Mouse (Mus musculus) liver, embryonic 13.5 days (tissue): ENCODE measurements at regions not wholly inside any gene's neighbourhood (a gene's known extent, or its start where the extent isn't known, plus 50 kb on each side); places are given as distances from the start of the nearest gene placed in this dataset.
"Not testable (repeated sequence)": the region's sequence is repeated elsewhere in the genome, so short reads cannot be mapped to it uniquely, and the experiment has no call there.

Experiments
- ATAC-seq: fragments of 200-750 bp; cut with Nextera tagmentation; 2 replicates; pipeline ENCODE4 v1.8.0; 2017; ENCODE audit warnings: low read depth, mild to moderate bottlenecking, moderate number of reproducible peaks, moderate library complexity
- DNase-seq: peaks from one replicate; pipeline ENCODE4 v3.0.0; 2022
- H3K27ac ChIP-seq: fragments of 300-500 bp; sonication (generic); 2 replicates; pipeline ENCODE4 v1.5.1; 2015; ENCODE audit warnings: moderate library complexity, mild to moderate bottlenecking, inconsistent platforms
- H3K27me3 ChIP-seq: fragments of 300-500 bp; sonication (generic); 2 replicates; pipeline ENCODE4 v1.6.1; 2015; ENCODE audit warnings: mild to moderate bottlenecking, inconsistent platforms
- H3K36me3 ChIP-seq: fragments of 300-500 bp; sonication (generic); 2 replicates; pipeline ENCODE4 v1.6.1; 2015; ENCODE audit warnings: mild to moderate bottlenecking, inconsistent platforms
- H3K4me1 ChIP-seq: fragments of 300-500 bp; sonication (generic); replicated peaks from 2 replicates; pipeline ENCODE4 v1.6.1; 2015; ENCODE audit warnings: inconsistent platforms
- H3K4me2 ChIP-seq: fragments of 300-500 bp; sonication (generic); 2 replicates; pipeline ENCODE4 v1.6.1; 2015; ENCODE audit warnings: inconsistent platforms, mild to moderate bottlenecking, moderate library complexity
- H3K4me3 ChIP-seq: fragments of 300-500 bp; sonication (generic); replicated peaks from 2 replicates; pipeline ENCODE4 v1.5.1; 2015; ENCODE audit warnings: mild to moderate bottlenecking, inconsistent platforms
- H3K9ac ChIP-seq: fragments of 300-500 bp; sonication (generic); 2 replicates; pipeline ENCODE4 v1.6.1; 2015; ENCODE audit warnings: mild to moderate bottlenecking, inconsistent platforms
- H3K9me3 ChIP-seq: fragments of 300-500 bp; sonication (generic); replicated peaks from 2 replicates; pipeline ENCODE4 v1.6.1; 2016; ENCODE audit warnings: inconsistent platforms
- WGBS: fragments of 180-500 bp; shearing (Covaris S2); methylation state at CpG from one replicate; pipeline ENCODE4 v1.1.7; 2015; ENCODE audit not compliant: insufficient replicate concordance; 5-methylcytosine and 5-hydroxymethylcytosine counted together

GRCm38 (mm10) chr9:43532187-43532586 lies 211.6 kb upstream of the Nectin1 start:
- no peaks in the 10 kb centered on the region for H3K27me3 ChIP-seq
- H3K27ac ChIP-seq: no peak overlapping the region
- no peak overlapping the region for H3K9ac ChIP-seq
- WGBS: 47% methylated on average over 2 of the region's 2 CpGs
- H3K4me2 ChIP-seq: no peak overlapping the region
- no peaks in the 10 kb centered on the region for H3K36me3 ChIP-seq
- H3K4me1 ChIP-seq: no peaks in the 10 kb centered on the region
- ATAC-seq (no peak), DNase-seq (no peak)
- H3K9me3 ChIP-seq: no peaks in the 10 kb centered on the region
- no peak overlapping the region for H3K4me3 ChIP-seq

- H3K27me3 ChIP-seq: no peaks in the 10 kb centered on the region
- 63% methylated on average over 7 of the region's 7 CpGs for WGBS
- H3K4me2 ChIP-seq: no peak overlapping the region
- no peak overlapping the region for H3K9ac ChIP-seq
- no peak overlapping the region for H3K4me3 ChIP-seq
- no peaks in the 10 kb centered on the region for H3K36me3 ChIP-seq
- H3K4me1 ChIP-seq: no peaks in the 10 kb centered on the region
- DNase-seq: no peak
- ATAC-seq: no peak
- H3K27ac ChIP-seq: no peak overlapping the region
- H3K9me3 ChIP-seq: no peaks in the 10 kb centered on the region
These were observed 207.8 kb upstream of the Nectin1 start for GRCm38 (mm10) chr9:43535967-43536366.

GRCm38 (mm10) chr9:43537121-43537520 lies 206.7 kb upstream of the Nectin1 start:
- Histone ChIP-seq H3K36me3 (no peaks in the 10 kb centered on the region), H3K4me2 (no peak overlapping the region), H3K4me1 (no peaks in the 10 kb centered on the region), H3K9ac (no peak overlapping the region), H3K9me3 (no peaks in the 10 kb centered on the region), H3K27ac (no peak overlapping the region), H3K4me3 (no peak overlapping the region), H3K27me3 (no peaks in the 10 kb centered on the region)
- ATAC-seq: no peak
- WGBS: 80% methylated on average over 11 of the region's 11 CpGs
- no peak for DNase-seq

GRCm38 (mm10) chr9:43540131-43540530 lies 203.7 kb upstream of the Nectin1 start:
- 51% methylated on average over 3 of the region's 3 CpGs for WGBS
- Histone ChIP-seq H3K4me1 (no peaks in the 10 kb centered on the region), H3K4me2 (no peak overlapping the region), H3K27ac (no peak overlapping the region), H3K36me3 (no peaks in the 10 kb centered on the region), H3K9ac (no peak overlapping the region), H3K9me3 (no peaks in the 10 kb centered on the region), H3K27me3 (no peaks in the 10 kb centered on the region), H3K4me3 (no peak overlapping the region)
- no peak for ATAC-seq
- no peak for DNase-seq

GRCm38 (mm10) chr9:43541234-43541633 lies 202.6 kb upstream of the Nectin1 start:
- DNase-seq: no peak

DNA sequence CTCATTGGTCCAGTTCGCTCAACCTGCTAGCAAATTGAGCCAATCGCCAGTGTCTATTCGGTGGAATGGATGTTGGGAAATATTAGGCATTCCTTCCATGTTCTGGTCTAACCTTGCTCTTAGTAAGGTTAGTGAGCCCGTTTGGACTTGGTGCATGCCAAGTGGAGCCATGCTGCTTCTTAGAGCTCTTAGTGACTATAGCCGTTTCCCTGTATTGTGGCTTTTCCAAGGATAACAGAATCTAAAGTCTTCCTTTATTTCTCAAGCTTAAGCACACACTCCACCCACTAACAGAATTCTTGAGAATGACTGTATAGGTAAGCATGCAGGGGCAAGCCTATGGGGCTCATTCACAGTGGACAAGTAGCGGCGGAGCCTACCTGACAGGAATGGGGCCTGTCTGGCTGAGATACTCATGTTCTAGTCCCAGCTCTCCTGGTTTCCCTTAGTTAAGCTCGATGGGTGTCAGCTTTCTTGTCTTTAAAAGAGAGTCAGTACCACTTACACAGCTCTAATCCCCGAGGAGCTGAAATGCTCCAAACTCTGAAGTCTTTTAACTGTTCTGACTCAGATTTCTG lies 201.6 kb upstream of the Nectin1 start:
- Histone ChIP-seq H3K27ac (no peak overlapping the region), H3K9ac (no peak overlapping the region), H3K9me3 (no peaks in the 10 kb centered on the region), H3K4me1 (no peaks in the 10 kb centered on the region), H3K4me2 (no peak overlapping the region), H3K36me3 (no peaks in the 10 kb centered on the region), H3K4me3 (no peak overlapping the region), H3K27me3 (no peaks in the 10 kb centered on the region)
- ATAC-seq (no peak), DNase-seq (no peak)
- 74% methylated on average over 9 of the region's 9 CpGs for WGBS

More at GRCm38 (mm10) chr9:43541234-43541633, 202.6 kb upstream of the Nectin1 start:
- Histone ChIP-seq H3K4me1 (no peaks in the 10 kb centered on the region), H3K9ac (no peak overlapping the region), H3K27me3 (no peaks in the 10 kb centered on the region), H3K27ac (no peak overlapping the region), H3K4me2 (no peak overlapping the region), H3K36me3 (no peaks in the 10 kb centered on the region), H3K4me3 (no peak overlapping the region), H3K9me3 (no peaks in the 10 kb centered on the region)
- 57% methylated on average over 8 of the region's 8 CpGs for WGBS
- ATAC-seq: no peak

GRCm38 (mm10) chr9:43545081-43545565 lies 198.7 kb upstream of the Nectin1 start:
- Histone ChIP-seq H3K27me3 (no peaks in the 10 kb centered on the region), H3K4me3 (no peak overlapping the region), H3K4me1 (no peaks in the 10 kb centered on the region), H3K9ac (no peak overlapping the region), H3K4me2 (no peak overlapping the region), H3K27ac (no peak overlapping the region), H3K36me3 (no peaks in the 10 kb centered on the region), H3K9me3 (no peaks in the 10 kb centered on the region)
- 20% methylated on average over 15 of the region's 15 CpGs for WGBS
- DNase-seq (no peak), ATAC-seq (no peak)

- H3K4me1 ChIP-seq: no peaks in the 10 kb centered on the region
- ATAC-seq (no peak), DNase-seq (no peak)
- H3K4me3 ChIP-seq: no peak overlapping the region
- 32% methylated on average over 4 of the region's 4 CpGs for WGBS
- H3K9ac ChIP-seq: no peak overlapping the region
- no peaks in the 10 kb centered on the region for H3K27me3 ChIP-seq
- no peaks in the 10 kb centered on the region for H3K36me3 ChIP-seq
- no peak overlapping the region for H3K4me2 ChIP-seq
- no peak overlapping the region for H3K27ac ChIP-seq
- no peaks in the 10 kb centered on the region for H3K9me3 ChIP-seq
These were observed 194.9 kb upstream of the Nectin1 start for GRCm38 (mm10) chr9:43548883-43549282.

- Histone ChIP-seq H3K4me2 (no peak overlapping the region), H3K4me1 (no peaks in the 10 kb centered on the region), H3K27ac (no peak overlapping the region), H3K9me3 (no peaks in the 10 kb centered on the region), H3K27me3 (no peaks in the 10 kb centered on the region), H3K36me3 (no peaks in the 10 kb centered on the region), H3K9ac (no peak overlapping the region), H3K4me3 (no peak overlapping the region)
- ATAC-seq: no peak
- DNase-seq: no peak
- WGBS: 55% methylated on average over 7 of the region's 7 CpGs
These were observed 194.5 kb upstream of the Nectin1 start for GRCm38 (mm10) chr9:43549293-43549692.

DNA sequence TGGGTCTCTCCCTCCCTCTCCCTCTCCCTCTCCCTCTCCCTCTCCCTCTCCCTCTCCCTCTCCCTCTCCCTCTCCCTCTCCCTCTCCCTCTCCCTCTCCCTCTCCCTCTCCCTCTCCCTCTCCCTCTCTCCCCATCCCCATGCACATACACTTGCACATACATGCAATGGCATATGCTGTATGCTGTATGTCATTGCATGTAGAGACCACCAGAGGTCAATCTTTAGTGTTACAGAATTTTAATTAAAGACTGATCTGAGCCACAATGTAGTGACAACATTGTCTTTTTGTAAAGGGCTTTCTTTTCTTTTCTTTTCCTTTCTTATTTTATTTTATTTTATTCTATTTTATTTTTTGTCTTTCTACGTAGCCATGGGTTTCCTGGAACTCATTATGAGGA lies 191.0 kb upstream of the Nectin1 start:
- not testable (repeated sequence) for DNase-seq, H3K9ac ChIP-seq, H3K4me3 ChIP-seq, H3K27ac ChIP-seq, H3K4me2 ChIP-seq, ATAC-seq, H3K9me3 ChIP-seq, H3K36me3 ChIP-seq, H3K4me1 ChIP-seq, H3K27me3 ChIP-seq
- 77% methylated on average over 1 of the region's 1 CpGs for WGBS

DNA sequence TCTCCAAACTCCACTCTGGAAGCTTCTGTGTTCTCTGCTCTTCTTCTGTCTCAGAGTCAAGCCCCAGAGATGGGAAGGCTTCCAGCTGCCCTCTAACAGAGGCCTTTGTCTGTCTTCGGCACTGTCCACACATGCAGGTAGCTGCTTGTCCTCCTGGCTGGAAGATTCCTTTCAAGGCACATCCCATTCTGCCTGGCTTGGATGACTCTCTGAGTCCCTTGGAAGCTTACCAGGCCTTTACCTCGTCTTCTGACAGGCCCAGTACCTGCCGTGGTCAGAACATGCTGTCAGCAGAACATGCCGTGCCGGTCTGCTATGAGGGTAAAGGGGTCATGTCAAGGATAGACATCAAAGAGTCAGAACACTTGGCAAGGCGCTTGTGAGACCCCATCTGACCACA lies 181.8 kb upstream of the Nectin1 start:
- no peaks in the 10 kb centered on the region for H3K36me3 ChIP-seq
- no peak overlapping the region for H3K4me3 ChIP-seq
- H3K9ac ChIP-seq: no peak overlapping the region
- DNase-seq (no peak), ATAC-seq (no peak)
- H3K27me3 ChIP-seq: no peaks in the 10 kb centered on the region
- H3K9me3 ChIP-seq: no peaks in the 10 kb centered on the region
- H3K27ac ChIP-seq: no peak overlapping the region
- no peak overlapping the region for H3K4me2 ChIP-seq
- no peaks in the 10 kb centered on the region for H3K4me1 ChIP-seq
- WGBS: 57% methylated on average over 6 of the region's 6 CpGs

DNA sequence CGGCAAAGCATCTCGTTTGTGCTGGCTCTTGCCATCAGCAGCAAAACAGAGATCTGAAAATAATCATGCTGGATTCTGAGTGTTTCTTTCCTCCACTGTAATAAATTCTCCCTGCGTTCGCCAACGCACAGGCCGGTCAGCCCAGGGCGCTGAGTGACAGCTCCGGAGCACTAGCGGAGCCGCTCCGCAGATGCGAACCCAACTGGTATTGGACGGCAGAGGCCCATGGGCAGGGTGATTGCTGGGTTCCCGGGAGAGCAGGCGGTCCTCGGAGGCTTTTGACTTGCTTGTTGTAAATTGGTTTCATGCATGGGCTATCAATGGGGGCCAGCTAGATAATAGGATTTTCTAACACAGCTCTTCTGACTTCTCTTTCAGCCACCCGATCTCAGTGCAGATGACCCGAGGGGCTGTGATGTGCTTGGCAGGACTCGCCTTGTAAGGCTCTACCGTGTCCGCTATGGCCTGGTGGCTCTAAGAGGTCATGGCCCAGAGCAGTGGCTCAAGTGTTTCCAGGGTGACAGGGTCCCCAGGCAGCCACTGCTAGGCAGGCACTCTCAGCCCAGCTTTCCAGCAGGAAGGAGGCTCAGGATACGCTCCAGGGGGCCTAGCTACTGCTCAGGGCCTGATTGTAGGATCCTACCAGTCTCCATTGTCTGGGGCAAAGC lies 179.4 kb upstream of the Nectin1 start:
- Histone ChIP-seq H3K4me3 (no peak overlapping the region), H3K27me3 (no peaks in the 10 kb centered on the region), H3K9me3 (no peaks in the 10 kb centered on the region), H3K36me3 (no peaks in the 10 kb centered on the region), H3K27ac (no peak overlapping the region), H3K4me1 (no peaks in the 10 kb centered on the region), H3K9ac (no peak overlapping the region), H3K4me2 (no peak overlapping the region)
- ATAC-seq (no peak), DNase-seq (no peak)
- 83% methylated on average over 22 of the region's 22 CpGs for WGBS
